Comparison of ENCODE assay signal across 12 mouse cellular contexts in genomic region chr9:61309768-61310493, GRCm38 (mm10).
DNase-seq lines count a peak whose midpoint lies in the region; ATAC-seq lines count a peak whose summit lies in the region.
"Had no signal": no experiment of that assay in that cellular context is flagged by ENCODE, and none has a peak within 500 bp of the region (broad histone marks: within the 10 kb centered on the region; RNA-seq: fewer than 3 reads in every experiment).

No protein-coding gene starts in this region.

- DNase-seq in kidney, adult 9 months, result peak; percentile 76
- DNase-seq in kidney, postnatal 4 days, result no peak
- DNase-seq in 3134 (ENCODE audit: extremely low read depth, insufficient read length, low spot score), result peak; percentile 73
- DNase-seq in NIH3T3 (ENCODE audit: low read depth), result peak; percentile 61
- DNase-seq in layer of hippocampus, postnatal 36 days, result peak; percentile 32 to 33
- no peak for DNase-seq in retina, embryonic 14.5 days (ENCODE audit: low spot score)
- no peak for DNase-seq in B cell, adult 2 months
- DNase-seq: thymus, postnatal 36 days had no signal

- no peaks in the 10 kb centered on the region for H3K36me3 ChIP-seq in forebrain, embryonic 13.5 days (ENCODE audit: poor library complexity, severe bottlenecking)
- H3K36me3 ChIP-seq: G1E; limb, embryonic 12.5 days; midbrain, embryonic 15.5 days had no signal

- WGBS in forebrain, embryonic 13.5 days, result 73% methylated on average over 8 of the region's 8 CpGs

- H3K9ac ChIP-seq in forebrain, embryonic 13.5 days, result no peak overlapping the region
- H3K9ac ChIP-seq: limb, embryonic 12.5 days; midbrain, embryonic 15.5 days had no signal

- no peak overlapping the region for H3K4me3 ChIP-seq in forebrain, embryonic 13.5 days
- H3K4me3 ChIP-seq: limb, embryonic 12.5 days; midbrain, embryonic 15.5 days had no signal

- H3K27me3 ChIP-seq in forebrain, embryonic 13.5 days, result peaks cover 27% of the 10 kb centered on the region

- no peak overlapping the region for H3K27ac ChIP-seq in forebrain, embryonic 13.5 days
- H3K27ac ChIP-seq: limb, embryonic 12.5 days; midbrain, embryonic 15.5 days had no signal

- H3K4me1 ChIP-seq in forebrain, embryonic 13.5 days, result peaks cover 10% of the 10 kb centered on the region

- no peak for ATAC-seq in forebrain, embryonic 13.5 days
- ATAC-seq: midbrain, embryonic 15.5 days had no signal

- H3K9me3 ChIP-seq in forebrain, embryonic 13.5 days (replicated peaks), result no peaks in the 10 kb centered on the region
- H3K9me3 ChIP-seq: G1E; limb, embryonic 12.5 days; midbrain, embryonic 15.5 days had no signal

- no peak overlapping the region for H3K4me2 ChIP-seq in forebrain, embryonic 13.5 days
- H3K4me2 ChIP-seq: limb, embryonic 12.5 days; midbrain, embryonic 15.5 days had no signal

Comparison
In these comparisons a context has a peak if more than half of its experiments do, and no peak if none do; other contexts are left out.
1. DNase-seq: peak in kidney, adult 9 months (single experiment), 3134 (single experiment), NIH3T3 (single experiment) and layer of hippocampus, postnatal 36 days (2 of 2); none in kidney, postnatal 4 days (0 of 2), retina, embryonic 14.5 days (single experiment) and B cell, adult 2 months (0 of 2).